Mouse (Mus musculus): ENCODE measurements around the gene Dusp2.

GRCm38 (mm10) chr2:127323667-127324066 is 12.3 kb upstream of the Dusp2 start:
- TF ChIP-seq ZNF384 (IDR thresholded peaks at IDR 0.05; ENCODE audit: low read depth, low read length) (no peak), HCFC1 (IDR thresholded peaks at IDR 0.05; ENCODE audit: borderline replicate concordance, insufficient read depth, low read length) (no peak)
